Mouse (Mus musculus) hindbrain, embryonic 13.5 days (tissue): Measurements from ENCODE around the gene Rbm26. TPM values are rescaled to one million over a fixed set of nuclear protein-coding genes. Genes with fewer than 3 reads are reported as not detected.

Experiments used
- ATAC-seq: fragments of 200-750 bp; cut with Nextera tagmentation; 2 replicates; pipeline ENCODE4 v1.8.0; 2017; ENCODE audit warnings: moderate TSS enrichment; ENCODE audit not compliant: low FRiP score
- H3K27ac ChIP-seq: fragments of 300-500 bp; sonication (generic); 2 replicates; pipeline ENCODE4 v1.5.1; 2015; ENCODE audit warnings: inconsistent platforms, mild to moderate bottlenecking, moderate library complexity
- H3K27me3 ChIP-seq: fragments of 300-500 bp; sonication (generic); 2 replicates; pipeline ENCODE4 v1.6.1; 2015; ENCODE audit warnings: mild to moderate bottlenecking, inconsistent platforms
- H3K36me3 ChIP-seq: fragments of 300-500 bp; sonication (generic); 2 replicates; pipeline ENCODE4 v1.6.1; 2015; ENCODE audit warnings: mild to moderate bottlenecking, inconsistent platforms
- H3K4me1 ChIP-seq: fragments of 300-500 bp; sonication (generic); replicated peaks from 2 replicates; pipeline ENCODE4 v1.6.1; 2015; ENCODE audit warnings: inconsistent platforms
- H3K4me2 ChIP-seq: fragments of 300-500 bp; sonication (generic); 2 replicates; pipeline ENCODE4 v1.6.1; 2015; ENCODE audit warnings: inconsistent platforms, mild to moderate bottlenecking, moderate library complexity
- H3K4me3 ChIP-seq: fragments of 300-500 bp; sonication (generic); 2 replicates; pipeline ENCODE4 v1.5.1; 2015; ENCODE audit warnings: mild to moderate bottlenecking, inconsistent platforms
- H3K9ac ChIP-seq: fragments of 300-500 bp; sonication (generic); 2 replicates; pipeline ENCODE4 v1.6.1; 2015; ENCODE audit warnings: mild to moderate bottlenecking, inconsistent platforms
- H3K9me3 ChIP-seq: fragments of 300-500 bp; sonication (generic); 2 replicates; pipeline ENCODE4 v1.6.1; 2016; ENCODE audit warnings: inconsistent platforms
- WGBS: fragments of 180-500 bp; shearing (Covaris S2); methylation state at CpG from one replicate; pipeline ENCODE4 v1.1.7; 2015; 5-methylcytosine and 5-hydroxymethylcytosine counted together
- polyA plus RNA-seq: library from polyadenylated mRNA; unstranded; fragments of >200 nt; fragmentation: Nextera tagmentation; extraction: Ambion mirVana; gene quantifications from 2 replicates; pipeline ENCODE4 v1.2.1, GENCODE M21; 2015

Gene Rbm26
- polyA plus RNA-seq, 1 experiment from 2014 or later: 37.2 TPM

DNA sequence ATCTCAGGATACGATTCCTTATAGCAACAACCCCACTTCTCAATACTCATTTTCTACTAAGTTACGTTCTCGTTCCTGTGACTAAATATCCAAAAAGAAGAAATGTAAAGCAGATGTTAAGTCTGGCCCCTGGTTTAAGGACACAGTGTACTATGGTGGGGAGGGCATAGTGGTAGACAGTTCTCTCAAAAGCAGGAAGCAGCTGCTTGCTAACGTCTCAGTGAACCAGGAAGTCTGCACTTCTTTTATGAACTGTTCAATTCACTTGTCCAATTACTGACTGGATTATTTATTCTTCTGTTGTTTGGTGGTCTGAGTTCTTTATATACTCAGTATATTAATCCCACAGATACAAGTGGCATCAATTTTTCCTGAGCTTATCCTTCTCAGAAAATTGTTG lies 12.3 kb downstream of the Rbm26 start:
- 65% methylated on average over 4 of the region's 4 CpGs for WGBS
- no peak overlapping the region for H3K9ac ChIP-seq
- no peaks in the 10 kb centered on the region for H3K27me3 ChIP-seq
- ATAC-seq: no peak
- peaks cover 15% of the 10 kb centered on the region; the same call in 1 of the 2 replicates for H3K4me1 ChIP-seq
- H3K4me2 ChIP-seq: no peak overlapping the region
- H3K9me3 ChIP-seq: no peaks in the 10 kb centered on the region
- no peak overlapping the region for H3K4me3 ChIP-seq
- no peak overlapping the region for H3K27ac ChIP-seq
- H3K36me3 ChIP-seq: no peaks in the 10 kb centered on the region

DNA sequence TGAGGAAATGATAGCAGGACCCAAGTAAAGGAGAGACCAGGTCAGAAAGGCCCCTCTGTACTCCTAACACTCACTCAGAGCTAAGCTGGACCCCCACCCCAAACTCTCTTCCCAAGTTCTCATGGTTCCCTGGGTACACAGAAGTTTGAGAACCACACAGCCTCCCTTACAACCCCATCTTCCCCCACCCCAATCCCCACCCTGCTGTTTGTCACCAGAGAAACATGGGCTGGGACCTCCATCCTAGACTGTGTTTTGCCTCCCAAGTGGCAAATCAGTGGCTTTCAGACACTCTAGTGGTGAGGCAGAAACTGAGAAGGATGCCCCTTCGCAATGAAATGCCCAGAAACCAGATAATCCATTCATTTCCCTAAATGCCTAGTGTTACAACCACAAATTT lies 15.8 kb downstream of the Rbm26 start:
- Histone ChIP-seq H3K4me2 (no peak overlapping the region), H3K9me3 (no peaks in the 10 kb centered on the region), H3K9ac (no peak overlapping the region), H3K27ac (no peak overlapping the region), H3K36me3 (peaks cover 14% of the 10 kb centered on the region), H3K4me3 (no peak overlapping the region), H3K4me1 (peaks cover 13% of the 10 kb centered on the region; the same call in 1 of the 2 replicates), H3K27me3 (no peaks in the 10 kb centered on the region)
- ATAC-seq: no peak
- WGBS: 100% methylated on average over 1 of the region's 1 CpGs

DNA sequence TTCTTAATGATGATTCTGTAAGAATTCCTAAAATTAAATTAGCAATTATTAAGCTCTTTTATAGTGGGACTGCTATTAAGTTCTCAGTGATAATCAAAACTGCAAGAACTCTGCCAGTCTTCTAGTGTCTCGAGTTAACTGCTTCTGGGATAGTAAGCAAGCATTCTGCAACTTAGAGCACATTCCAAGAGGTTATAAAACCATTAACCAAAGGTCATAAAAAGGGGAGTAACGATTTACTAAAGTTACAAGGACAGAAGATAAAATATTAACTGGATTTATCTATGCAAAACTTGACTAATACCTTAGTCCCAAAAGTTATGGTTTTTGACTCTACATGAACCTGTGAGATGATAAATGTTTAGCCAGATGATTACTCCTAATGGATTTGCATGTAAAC lies 18.6 kb downstream of the Rbm26 start:
- ATAC-seq: no peak

DNA sequence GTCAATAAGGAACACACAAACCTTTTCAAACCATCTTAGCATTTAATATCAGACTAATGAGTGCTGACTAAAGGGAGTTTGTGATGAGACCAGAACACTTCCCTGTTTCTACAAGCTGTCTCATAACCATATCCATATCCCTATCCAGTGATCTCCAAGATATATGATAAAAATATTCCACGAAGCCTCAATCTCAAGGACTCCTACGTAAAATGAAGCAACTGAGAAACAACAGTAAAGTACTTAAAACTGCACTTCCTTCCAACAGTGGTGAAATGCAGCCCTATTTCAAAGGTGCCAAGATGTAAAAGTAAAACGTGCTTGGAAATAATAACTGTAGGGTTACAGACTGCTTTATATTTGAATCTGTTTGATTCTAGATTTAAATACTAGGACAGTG lies 43.1 kb downstream of the Rbm26 start:
- 94% methylated on average over 3 of the region's 3 CpGs for WGBS

More for the DNA sequence above, 18.6 kb downstream of the Rbm26 start:
- H3K27me3 ChIP-seq: no peaks in the 10 kb centered on the region
- H3K27ac ChIP-seq: no peak overlapping the region
- no peak overlapping the region for H3K4me3 ChIP-seq
- H3K36me3 ChIP-seq: peaks cover 14% of the 10 kb centered on the region
- H3K9ac ChIP-seq: no peak overlapping the region
- 80% methylated on average over 2 of the region's 2 CpGs for WGBS
- H3K4me1 ChIP-seq: peaks cover 9% of the 10 kb centered on the region; the same call in 1 of the 2 replicates
- H3K4me2 ChIP-seq: no peak overlapping the region
- H3K9me3 ChIP-seq: no peaks in the 10 kb centered on the region

DNA sequence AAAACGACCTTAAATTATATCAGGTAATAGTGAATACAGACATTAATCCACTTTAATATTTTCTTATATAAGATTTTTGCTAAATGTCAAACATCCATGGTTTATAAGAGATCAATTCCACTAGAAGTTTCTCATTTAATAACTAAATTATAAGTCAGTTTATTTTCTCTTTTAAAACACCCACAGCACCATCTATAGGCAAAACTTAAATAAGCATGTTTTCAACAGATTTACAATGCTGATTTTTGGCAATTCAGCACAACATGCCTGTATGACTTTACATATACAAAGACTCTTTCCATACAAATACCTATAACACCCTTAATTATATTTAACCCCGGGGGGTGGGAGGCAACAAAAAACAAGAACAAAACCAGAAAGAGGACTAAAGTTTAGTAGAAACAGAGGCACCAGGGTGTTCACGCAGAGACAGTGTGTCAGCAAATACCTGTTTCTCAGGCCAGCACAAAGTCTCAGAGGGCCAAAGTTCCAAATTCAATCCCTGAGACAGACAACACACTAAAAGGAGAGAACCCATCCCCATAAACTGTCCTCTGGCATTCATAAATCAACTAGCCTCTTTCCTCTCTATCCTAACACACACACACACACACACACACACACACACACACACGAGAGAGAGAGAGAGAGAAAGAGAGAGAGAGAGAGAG lies 49.3 kb downstream of the Rbm26 start:
- H3K9me3 ChIP-seq: no peaks in the 10 kb centered on the region
- 90% methylated on average over 3 of the region's 4 CpGs for WGBS
- H3K4me3 ChIP-seq: no peak overlapping the region
- H3K27ac ChIP-seq: no peak overlapping the region
- H3K4me1 ChIP-seq: no peaks in the 10 kb centered on the region
- no peak for ATAC-seq
- H3K36me3 ChIP-seq: peaks cover 35% of the 10 kb centered on the region
- H3K27me3 ChIP-seq: no peaks in the 10 kb centered on the region
- no peak overlapping the region for H3K4me2 ChIP-seq
- no peak overlapping the region for H3K9ac ChIP-seq

More for the DNA sequence above, 43.1 kb downstream of the Rbm26 start:
- H3K9ac ChIP-seq: no peak overlapping the region
- H3K27me3 ChIP-seq: no peaks in the 10 kb centered on the region
- no peak overlapping the region for H3K4me2 ChIP-seq
- no peaks in the 10 kb centered on the region for H3K4me1 ChIP-seq
- no peak overlapping the region for H3K27ac ChIP-seq
- no peaks in the 10 kb centered on the region for H3K9me3 ChIP-seq
- no peak for ATAC-seq
- H3K36me3 ChIP-seq: peaks cover 6% of the 10 kb centered on the region; the same call in 1 of the 2 replicates
- no peak overlapping the region for H3K4me3 ChIP-seq

DNA sequence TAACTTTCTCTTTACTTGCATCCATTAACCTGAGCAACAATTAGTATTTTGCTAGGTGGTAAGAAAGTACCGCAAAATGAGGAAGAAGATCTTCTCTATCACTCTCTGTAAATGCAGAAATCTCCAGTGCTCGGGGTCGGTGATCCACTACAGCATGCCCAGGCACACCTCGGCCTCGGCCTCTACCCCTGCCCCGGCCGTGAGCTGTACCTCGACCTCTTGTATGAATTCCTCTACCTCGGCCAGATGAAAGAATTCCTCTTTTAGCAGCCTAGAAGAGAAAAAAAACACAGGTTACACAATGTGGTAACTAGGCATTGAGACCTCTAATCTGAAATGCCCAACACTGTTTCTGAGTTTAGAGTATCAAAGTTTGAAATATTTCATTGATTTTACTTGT lies 52.6 kb downstream of the Rbm26 start:
- H3K4me3 ChIP-seq: no peak overlapping the region
- no peak overlapping the region for H3K27ac ChIP-seq
- H3K4me2 ChIP-seq: no peak overlapping the region
- H3K36me3 ChIP-seq: peaks cover 43% of the 10 kb centered on the region
- no peaks in the 10 kb centered on the region for H3K9me3 ChIP-seq
- no peak for ATAC-seq
- no peak overlapping the region for H3K9ac ChIP-seq
- 93% methylated on average over 9 of the region's 9 CpGs for WGBS
- H3K27me3 ChIP-seq: no peaks in the 10 kb centered on the region
- H3K4me1 ChIP-seq: no peaks in the 10 kb centered on the region

DNA sequence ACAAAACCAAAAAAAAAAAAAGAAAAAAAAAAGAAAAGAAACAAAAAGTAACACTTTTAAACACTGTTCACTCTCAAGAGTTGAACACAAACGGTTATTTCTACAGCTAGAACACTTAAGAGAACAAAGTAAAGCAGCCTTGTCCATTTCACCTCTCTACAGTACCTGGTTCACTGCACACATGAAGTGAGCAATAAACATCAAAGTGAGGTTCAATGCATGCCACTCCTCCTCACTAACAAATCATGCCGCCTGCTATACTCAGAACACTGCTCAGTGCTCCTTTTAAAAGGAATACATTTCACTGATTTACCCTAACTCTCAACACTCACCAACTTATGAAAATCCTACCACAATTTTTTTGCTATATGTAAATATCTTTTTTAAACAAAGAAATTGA lies 61.7 kb downstream of the Rbm26 start:
- H3K4me1 ChIP-seq: no peaks in the 10 kb centered on the region
- H3K4me2 ChIP-seq: no peak overlapping the region
- H3K27ac ChIP-seq: no peak overlapping the region
- H3K36me3 ChIP-seq: peaks cover 17% of the 10 kb centered on the region
- H3K9ac ChIP-seq: no peak overlapping the region
- no peaks in the 10 kb centered on the region for H3K9me3 ChIP-seq
- 86% methylated on average over 2 of the region's 2 CpGs for WGBS
- no peak for ATAC-seq
- H3K27me3 ChIP-seq: no peaks in the 10 kb centered on the region
- no peak overlapping the region for H3K4me3 ChIP-seq

DNA sequence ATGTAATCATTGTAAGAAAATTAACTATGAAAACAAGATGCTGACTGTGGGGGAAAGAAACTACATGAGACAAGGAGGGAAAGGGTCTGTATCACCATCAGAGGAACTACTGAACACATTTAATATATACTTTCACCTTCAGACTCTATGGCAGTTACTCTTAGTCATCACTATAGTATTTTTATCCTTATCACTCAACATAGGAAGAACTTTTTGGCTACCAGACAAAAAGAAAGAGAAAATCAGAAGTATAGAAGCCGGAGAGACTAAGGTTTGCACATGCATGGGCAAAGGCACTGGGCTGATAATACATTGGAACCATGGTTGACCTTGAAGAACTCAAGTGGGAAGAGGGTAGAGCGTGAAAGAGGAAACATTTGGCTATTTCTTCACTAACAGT lies 70.9 kb downstream of the Rbm26 start:
- no peaks in the 10 kb centered on the region for H3K27me3 ChIP-seq
- H3K4me2 ChIP-seq: no peak overlapping the region
- H3K4me1 ChIP-seq: no peaks in the 10 kb centered on the region
- H3K36me3 ChIP-seq: no peaks in the 10 kb centered on the region; the same call in 1 of the 2 replicates
- no peak for ATAC-seq
- no peaks in the 10 kb centered on the region for H3K9me3 ChIP-seq
- H3K9ac ChIP-seq: no peak overlapping the region
- H3K27ac ChIP-seq: no peak overlapping the region
- 94% methylated on average over 2 of the region's 2 CpGs for WGBS
- no peak overlapping the region for H3K4me3 ChIP-seq

DNA sequence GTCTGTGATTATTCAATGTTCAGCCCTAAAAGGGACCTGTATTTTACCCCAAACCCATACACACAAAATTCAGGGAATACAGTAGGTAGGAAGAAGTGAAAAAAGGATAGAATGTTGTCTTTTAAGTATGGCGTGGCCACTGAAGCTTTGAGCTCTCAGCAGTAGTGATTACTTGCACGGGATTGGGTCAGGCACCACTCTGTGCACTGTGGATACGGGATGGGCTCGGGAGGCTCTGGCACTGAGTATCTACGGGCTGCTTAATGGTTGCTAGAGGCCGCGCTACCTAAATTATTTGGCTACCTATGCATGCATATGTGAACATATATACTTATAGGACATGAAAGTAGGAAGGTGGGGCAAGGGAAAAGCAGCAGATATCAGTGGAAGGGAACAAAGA lies 78.3 kb downstream of the Rbm26 start:
- ATAC-seq: no peak
- H3K4me1 ChIP-seq: no peaks in the 10 kb centered on the region
- no peak overlapping the region for H3K4me2 ChIP-seq
- no peak overlapping the region for H3K4me3 ChIP-seq
- 80% methylated on average over 7 of the region's 7 CpGs for WGBS
- H3K27me3 ChIP-seq: no peaks in the 10 kb centered on the region
- no peaks in the 10 kb centered on the region for H3K9me3 ChIP-seq
- H3K27ac ChIP-seq: no peak overlapping the region
- no peak overlapping the region for H3K9ac ChIP-seq
- no peaks in the 10 kb centered on the region for H3K36me3 ChIP-seq

DNA sequence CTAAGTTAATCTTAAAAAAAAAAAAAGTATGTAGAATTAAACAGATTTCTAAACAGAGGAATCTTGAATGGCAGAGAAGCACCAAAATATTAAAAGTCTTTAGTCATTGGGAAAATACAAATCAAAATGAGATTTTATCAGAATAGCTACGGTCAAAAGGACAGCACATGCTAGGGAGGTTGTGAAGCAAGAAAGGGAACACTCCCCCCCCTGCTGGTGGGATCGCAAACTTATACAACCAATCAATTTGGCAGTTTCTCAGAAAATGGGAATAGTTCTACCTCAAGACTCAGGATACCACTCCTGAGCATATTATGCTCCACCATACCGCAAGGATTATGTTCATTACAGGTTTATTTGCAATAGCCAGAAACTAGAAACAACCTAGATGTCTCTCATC lies 80.9 kb downstream of the Rbm26 start:
- Histone ChIP-seq H3K9me3 (no peaks in the 10 kb centered on the region), H3K4me2 (no peak overlapping the region), H3K9ac (no peak overlapping the region), H3K4me1 (no peaks in the 10 kb centered on the region), H3K27ac (no peak overlapping the region), H3K27me3 (no peaks in the 10 kb centered on the region), H3K36me3 (no peaks in the 10 kb centered on the region), H3K4me3 (no peak overlapping the region)
- WGBS: 57% methylated on average over 3 of the region's 3 CpGs
- ATAC-seq: no peak

DNA sequence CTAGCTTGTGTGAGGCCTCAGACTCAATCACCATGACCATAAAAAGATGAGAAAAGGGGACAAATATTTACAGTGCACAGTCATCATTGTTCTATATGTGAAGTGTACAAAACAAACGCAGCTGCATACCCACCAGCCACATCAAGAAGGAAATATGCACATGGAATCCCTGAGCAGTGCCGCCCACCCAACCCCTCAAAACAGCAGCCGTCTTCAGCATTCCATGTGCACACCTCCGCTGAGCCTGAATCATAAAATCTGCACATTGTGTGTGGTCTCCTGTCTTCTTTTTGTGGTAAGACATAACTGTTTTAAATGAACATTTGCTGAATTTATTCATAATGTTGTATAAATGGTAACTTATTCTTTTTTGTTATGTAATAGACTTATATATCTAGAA lies 90.1 kb downstream of the Rbm26 start:
- WGBS: 89% methylated on average over 4 of the region's 4 CpGs

DNA sequence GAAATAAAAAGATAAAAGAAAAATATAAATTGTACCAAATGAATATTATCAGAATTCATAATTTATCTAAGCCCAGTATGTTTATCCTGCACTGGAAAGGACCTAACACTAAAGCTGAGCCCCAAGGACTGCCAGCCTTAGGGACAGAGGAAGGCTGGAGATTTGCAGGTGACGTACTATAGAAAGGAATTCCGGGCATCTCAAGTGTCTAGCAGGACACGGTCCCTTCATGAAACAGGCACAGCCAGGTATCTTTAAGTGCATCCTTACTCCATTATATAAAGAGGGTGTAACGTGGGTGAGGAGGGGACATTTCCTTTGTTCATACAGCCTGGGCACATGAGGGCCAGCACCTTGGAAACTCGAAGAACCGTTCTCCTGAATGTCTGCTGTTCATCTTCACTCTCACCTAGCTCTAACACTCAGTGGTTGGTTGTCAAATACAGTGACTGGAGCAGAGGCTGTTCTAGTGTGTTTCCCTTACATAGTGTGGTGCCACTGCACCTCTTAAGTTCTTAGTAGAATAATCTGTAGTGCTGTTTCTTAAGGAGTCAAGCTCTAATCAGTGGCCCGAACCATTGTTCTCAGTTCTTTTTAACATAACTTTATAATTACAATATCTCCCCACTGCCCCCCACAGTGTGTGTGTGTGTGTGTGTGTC lies 91.7 kb downstream of the Rbm26 start:
- Histone ChIP-seq H3K4me3 (no peak overlapping the region), H3K27ac (no peak overlapping the region), H3K36me3 (no peaks in the 10 kb centered on the region), H3K4me1 (peaks cover 9% of the 10 kb centered on the region), H3K9me3 (no peaks in the 10 kb centered on the region), H3K4me2 (no peak overlapping the region), H3K27me3 (no peaks in the 10 kb centered on the region), H3K9ac (no peak overlapping the region)
- 0 out of 2 replicates have a peak, but pooled peaks have one; percentile 24 for ATAC-seq
- WGBS: 78% methylated on average over 7 of the region's 7 CpGs

More for the DNA sequence above, 90.1 kb downstream of the Rbm26 start:
- no peak for ATAC-seq
- H3K9ac ChIP-seq: no peak overlapping the region
- no peak overlapping the region for H3K4me3 ChIP-seq
- H3K36me3 ChIP-seq: no peaks in the 10 kb centered on the region
- no peak overlapping the region for H3K4me2 ChIP-seq
- H3K4me1 ChIP-seq: peaks cover 9% of the 10 kb centered on the region
- no peak overlapping the region for H3K27ac ChIP-seq
- H3K27me3 ChIP-seq: no peaks in the 10 kb centered on the region
- no peaks in the 10 kb centered on the region for H3K9me3 ChIP-seq
